Mouse (Mus musculus): ENCODE data around the gene Parp16. TPM values are rescaled to one million over a fixed set of nuclear protein-coding genes. Genes with fewer than 3 reads are reported as not detected.
"Not testable (repeated sequence)": the region's sequence is repeated elsewhere in the genome, so short reads cannot be mapped to it uniquely, and the experiment has no call there.

Gene Parp16
- polyA plus RNA-seq, 2 experiments from 2014 or later, result 5.7 to 6.6 TPM

DNA sequence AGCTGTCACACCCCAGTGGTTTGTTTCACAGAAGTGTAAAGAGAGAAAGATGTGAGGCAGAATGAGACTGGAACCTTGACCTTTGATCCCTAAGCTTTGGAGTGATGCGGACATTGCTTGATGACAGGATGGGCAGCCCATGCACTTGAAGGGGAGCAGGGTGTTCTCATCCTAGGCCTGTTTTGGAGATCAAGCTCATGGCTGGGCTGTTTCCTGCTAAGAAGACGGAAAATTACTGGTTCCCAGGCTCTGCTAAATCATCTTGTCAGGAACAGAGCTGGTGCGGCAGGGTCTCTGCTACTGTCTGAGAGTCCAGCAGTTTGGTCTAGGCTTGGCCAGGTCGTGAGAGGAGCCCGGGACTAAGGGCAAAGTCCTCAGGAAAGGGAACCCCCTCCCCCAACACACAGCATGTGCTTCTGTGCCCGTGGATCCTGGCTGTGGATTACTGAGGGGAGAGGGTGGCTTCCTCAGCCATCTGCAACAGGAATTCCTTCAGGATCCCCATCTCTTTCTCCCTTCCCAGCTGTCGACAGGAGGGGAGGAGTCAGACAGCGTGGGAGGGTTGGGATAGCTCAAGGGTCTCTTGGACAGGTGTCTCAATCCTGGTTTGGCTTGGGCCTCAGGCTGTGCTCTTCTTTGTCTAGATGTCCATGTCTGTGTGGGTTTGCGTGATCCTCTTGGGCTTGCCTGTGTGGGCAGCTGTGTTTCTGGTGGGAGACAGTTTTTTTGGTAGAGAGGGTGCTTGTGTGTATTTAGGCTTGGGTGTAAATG lies 49.1 kb downstream of the Parp16 start:
- ATAC-seq, result no peak

DNA sequence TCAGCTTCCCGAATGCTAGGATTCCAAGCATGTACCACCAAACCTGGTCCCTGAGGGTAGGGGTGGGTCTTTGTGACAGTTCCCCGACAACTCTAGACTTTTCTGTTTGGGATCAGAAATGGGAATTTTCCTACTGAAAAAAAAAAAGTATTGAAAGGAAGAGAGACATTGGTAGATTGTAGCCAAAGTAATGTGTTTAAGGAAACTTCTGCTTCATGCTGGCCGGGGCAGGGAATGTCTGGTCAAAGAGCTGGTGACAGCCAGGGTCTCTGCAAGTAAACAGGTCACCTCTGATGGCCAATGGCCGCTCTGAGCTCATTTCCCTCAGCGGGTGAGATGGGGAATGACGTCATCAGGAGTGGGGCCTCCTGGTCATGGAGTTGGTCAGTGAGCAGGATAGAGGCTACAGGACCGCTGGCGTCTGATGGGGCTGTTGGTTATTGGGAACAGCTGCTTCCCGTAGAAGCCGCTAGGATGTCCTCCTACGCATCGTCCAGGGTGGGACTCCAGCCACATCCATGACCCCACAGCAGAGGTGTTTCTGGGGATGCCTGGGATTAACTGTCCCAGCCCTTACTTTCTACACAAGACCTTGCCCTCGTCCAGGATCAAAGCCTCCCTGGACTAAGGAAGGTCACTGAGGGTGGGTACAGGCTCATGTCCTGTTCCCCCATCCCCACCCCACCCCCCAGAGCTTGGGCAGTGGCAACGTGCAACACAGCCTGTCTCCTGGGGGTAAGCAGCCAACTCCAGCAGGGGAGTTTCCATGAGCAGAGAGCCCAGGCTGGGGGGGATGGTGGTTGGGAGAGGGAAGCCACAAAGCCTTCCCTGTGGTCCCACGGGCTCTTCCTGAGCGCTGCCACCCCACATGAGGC lies 52.6 kb downstream of the Parp16 start:
- no peak for ATAC-seq

DNA sequence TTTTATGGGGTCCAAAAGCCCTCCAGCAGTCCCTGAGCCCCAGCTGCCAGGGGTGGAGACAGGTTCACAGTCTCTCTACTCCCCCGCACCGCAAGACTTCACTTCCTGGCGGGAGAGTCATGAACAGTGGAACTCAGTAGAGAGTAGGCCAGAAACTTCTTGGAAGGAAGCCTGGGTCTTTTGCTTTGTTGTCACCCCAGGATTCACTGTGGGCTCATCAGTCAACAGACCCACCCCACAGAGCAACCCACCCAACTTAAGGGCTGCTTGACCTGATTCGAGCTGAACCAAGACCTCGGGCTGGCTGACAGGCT lies 53.2 kb downstream of the Parp16 start:
- no peak for ATAC-seq

DNA sequence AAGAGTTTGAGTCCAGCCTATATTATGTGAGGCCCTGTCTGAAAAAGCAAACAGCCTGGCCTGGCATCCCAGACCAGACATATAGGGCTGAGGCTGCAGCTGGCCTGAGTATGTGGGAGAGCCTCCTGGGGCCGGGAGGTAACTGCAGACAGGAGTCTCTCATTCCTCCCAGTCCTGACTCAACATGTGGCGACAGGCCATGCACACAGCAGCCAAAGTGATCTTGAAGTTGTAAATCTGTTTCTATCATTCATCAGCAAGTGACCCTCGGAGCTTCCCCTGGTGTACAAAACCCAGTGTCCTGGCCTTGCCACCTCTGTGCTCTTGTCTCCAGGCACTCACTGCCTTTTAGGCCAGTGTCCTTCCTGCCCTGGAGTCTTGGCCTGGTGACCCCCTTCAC lies 56.9 kb downstream of the Parp16 start:
- ATAC-seq, result no peak

DNA sequence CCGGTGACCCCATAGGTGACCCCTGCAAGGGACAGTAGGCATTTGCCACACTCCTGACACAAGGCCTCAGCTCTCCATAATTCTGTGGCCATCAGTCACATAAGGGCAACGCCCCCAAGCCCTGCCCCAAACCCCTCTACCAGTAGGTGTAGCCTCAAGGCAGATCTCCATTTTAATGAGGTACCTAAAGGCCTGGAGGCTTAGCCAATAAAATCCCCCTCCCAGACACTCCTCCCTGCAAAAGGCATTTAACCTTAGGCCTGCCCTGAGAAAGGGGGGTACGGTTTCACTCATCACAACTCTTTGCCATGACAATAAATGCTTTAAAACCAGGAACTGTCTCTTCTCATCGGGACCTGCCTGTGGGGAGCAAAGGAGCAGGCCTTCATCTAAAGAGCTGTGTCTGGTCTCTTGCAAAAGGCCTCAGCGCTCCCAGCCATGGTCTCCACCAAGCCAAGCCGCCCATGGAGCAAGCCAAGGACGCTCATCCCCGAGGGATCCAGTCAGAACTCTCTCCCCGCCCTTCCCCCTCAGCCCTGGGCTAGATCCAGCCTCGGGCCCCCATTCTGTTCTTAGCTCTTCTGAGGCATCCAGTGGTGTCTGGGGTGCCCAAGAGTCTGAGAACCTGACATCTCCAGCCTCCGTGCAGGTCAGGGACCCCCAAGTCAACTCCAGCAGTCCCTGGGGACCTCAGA lies 60.9 kb downstream of the Parp16 start:
- no peak for ATAC-seq

DNA sequence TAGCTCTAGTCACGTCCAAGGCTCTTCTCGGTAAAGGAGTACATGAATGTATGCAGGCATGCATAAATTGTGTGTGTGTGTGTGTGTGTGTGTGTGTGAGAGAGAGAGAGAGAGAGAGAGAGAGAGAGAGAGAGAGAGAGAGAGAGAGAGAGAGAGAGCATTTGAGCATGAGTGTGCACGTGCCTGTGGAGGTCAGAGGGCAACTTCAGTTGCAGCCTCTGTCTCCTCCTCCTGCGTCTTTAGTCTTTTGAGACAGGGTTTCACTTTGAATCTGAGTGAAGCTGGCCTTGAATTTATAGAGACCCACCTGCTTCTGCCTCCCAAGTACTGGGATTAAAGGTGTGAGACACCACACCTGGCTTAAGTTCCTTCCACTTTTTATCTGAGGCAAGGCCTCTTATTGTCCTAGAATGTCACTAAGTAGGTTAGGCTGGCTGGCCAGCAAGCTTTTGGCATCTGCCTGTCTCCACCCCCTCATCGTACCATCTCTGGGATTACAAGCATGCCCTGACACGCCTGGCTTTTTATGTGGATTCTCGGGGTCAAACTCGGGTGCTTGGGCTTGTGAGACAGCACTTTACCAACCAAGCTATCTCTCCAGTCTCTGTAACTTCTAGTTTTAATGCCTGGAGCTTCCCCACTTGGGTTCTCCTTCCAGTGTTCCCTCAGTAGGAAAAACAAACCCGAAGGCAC lies 62.2 kb downstream of the Parp16 start:
- no peak for ATAC-seq

DNA sequence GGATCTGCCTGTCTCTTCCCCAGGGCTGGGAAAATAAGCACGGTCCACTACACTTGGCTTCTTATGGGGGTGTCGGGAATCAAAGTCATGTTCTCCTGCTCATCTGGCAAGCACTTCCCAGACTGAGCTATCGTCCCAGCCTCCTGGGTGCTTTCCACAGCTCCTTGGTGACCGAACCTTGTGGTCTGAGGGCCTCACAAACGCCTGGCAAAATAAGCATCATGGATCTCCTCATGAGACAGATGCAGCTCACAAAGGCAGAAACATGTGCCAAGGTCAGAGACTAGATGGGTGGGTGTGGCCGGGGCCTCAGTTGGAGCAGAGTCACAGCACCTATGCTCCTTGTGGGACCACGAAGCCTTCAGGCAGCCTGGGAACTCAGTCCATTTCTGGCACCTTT lies 64.2 kb downstream of the Parp16 start:
- no peak for ATAC-seq

DNA sequence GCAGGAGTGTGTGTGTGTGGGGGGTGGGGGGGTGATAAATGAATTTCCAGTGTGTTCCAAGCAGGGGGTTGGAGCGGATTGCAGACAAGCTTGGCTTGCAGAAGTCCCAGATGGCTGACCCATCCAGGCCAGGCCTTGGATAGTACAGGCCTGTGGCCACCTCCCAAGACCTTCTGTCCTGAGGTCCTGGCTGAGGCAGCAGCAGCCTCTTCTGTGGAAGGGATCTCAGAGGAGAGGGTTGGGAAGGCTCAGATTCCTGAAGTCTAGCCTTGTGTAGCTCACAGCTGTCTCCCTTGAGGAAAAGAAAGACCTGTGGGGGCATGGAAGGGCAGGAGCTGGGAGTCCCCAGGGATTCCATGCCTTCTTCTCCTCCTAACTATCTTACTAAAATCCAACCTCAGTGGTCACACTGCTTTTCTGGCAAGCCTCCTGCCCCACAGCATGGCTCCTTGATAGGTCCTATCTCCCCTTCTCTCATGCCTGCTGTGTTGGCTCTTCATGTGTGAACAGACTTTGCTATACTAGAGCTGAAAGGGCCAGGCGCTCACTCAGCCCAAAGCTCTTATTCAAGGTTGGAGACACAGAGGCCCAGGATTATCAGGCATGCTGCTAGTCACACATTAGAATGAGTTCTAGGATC lies 66.6 kb downstream of the Parp16 start:
- ATAC-seq, result no peak

DNA sequence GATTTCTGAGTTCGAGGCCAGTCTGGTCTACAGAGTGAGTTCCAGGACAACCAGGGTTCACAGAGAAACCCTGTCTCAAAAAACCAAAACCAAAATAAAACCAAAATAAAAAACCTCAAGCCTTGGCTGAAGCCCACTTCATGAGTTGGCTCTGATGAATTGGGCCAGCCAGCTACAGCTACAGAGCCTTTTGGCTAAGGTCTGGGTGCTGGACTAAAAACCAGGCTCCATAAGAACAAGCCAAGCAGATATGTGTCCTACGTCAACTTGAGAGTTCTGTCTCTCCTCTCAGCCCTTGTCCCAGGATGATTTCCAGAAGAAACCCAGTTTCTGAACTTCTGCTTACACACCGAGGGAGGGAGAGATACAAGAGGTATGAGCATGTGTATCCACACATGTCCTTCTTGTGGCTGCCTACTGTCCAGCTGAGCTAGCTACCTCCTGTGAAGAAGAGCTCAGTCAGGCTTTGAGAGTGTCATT lies 67.5 kb downstream of the Parp16 start:
- ATAC-seq, result no peak

DNA sequence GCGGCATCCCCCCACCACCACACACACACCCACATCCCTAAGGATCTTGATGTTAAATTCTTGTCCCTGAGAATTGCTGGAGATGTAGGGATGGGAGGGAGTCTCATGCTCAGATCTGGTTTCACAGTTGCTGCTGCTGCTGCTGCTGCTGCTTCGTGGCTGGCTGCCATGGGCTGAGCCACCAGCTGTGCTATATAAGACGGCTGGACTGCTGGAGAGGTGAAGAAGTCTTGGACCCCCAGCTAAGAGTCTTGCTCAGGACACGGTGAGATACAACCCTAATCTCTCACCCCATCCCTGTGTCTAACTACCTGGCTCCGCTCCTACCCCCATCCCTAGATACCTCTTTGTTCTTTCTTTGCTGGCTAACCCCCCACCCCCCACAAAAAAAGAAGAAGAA lies 69.8 kb downstream of the Parp16 start, which contains the start of gene Cilp:
Gene Cilp (plus strand): TSS at position 222 of the 400 bp plus-strand sequence.
- no peak for ATAC-seq

DNA sequence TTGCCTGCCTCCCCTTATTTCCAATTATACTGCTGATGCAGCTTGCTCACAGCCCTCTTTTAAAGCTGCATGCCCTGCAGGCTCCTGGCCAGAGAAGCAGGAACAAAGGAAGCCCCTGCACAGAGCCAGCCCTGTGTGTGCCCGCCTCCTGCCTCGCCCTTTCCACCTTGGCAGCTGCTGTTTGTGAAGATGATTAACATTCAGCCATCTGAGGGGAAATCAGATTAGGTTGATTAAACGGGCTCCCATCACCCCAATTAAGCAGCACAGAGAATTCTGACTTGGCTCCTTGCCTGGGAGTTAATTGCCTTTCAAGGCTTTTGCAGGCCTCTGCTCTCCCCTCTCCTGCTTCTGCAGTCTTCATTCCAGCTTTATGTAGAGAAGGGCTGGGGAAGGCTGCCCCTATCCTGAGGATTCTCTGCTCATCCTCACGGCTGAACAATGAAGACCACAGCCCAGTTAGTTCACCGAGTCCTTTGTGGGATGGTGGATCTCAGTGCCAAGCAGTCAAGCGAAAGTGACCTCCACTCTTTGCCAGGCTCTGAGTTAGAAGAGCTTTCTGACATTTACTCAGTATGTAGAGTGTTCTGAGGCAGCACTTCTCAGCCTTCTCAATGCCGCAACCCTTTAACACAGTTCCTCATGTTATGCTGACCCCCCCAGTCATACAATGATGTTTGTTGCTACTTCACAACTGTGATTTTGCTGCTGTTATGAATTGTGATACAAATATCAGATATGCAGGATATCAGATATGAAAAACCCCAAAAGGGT lies 72.8 kb downstream of the Parp16 start:
- ATAC-seq, result no peak

DNA sequence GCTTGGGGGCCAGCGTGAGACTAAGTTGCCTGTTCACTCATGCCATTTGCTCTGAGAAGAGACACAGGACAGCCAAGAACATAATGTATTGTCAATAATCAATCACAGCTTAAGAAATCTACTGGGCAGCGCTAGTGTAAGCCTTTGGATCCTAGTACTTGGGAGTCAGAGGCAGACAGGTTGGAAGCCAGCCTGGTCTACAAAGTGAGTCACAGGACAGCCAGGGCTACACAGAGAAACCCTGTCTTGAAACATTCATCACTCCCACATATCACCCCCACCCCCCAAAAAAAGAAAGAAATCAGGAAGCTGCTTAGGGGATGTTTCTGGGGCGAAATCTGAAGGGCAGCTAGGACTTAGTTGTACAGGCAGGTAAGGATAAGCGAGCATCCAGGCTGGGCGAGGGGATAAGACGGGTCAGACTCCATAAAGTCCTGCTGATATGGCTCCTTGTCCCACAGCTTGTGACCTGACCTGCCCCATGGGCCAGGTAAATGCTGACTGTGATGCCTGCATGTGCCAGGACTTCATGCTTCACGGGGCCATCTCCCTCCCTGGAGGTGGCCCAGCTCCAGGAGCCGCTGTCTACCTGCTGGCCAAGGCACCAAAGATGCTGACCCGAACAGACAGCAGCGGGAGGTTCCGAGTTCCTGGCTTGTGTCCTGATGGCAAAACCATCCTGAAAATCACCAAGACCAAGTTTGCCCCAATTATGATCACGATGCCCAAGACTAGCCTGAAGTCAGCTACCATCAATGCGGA lies 78.1 kb downstream of the Parp16 start:
- ATAC-seq, result no peak

DNA sequence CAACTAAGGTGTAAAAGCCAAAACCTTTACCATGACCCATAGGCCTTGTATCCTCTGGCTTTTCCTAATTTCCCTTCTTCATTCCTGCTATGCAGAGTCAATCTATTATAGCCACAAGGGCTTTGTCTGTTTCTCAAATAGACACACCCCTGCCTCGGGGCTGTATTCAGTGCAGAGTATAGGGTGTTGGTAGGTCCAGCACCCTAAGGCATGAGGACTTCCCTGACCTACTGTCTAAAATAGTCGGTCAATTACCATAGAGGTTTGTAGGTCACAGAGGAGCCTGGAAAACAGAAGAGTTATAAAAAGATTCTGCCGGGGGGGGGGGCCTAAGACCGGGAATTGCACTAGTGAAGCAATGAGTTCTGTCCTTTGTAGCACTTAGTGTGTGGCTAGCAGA lies 78.7 kb downstream of the Parp16 start:
- no peak for ATAC-seq

DNA sequence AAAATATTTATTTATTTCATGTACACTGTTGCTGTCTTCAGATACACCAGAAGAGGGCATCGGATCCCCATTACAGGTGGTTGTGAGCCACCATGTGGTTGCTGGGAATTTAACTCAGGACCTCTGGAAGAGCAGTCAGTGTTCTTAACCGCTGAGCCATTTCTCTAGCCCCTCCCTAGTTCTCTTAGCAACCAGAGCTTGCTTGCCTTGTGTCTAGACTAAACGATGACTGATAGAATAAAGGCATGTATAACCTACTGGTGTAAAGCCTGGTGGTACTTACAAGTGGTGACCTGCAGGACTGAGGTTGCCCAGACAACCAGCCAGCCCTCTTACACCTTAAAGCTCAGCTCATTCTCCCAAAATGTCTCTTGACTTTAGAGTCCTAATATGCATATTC lies 79.7 kb downstream of the Parp16 start:
- not testable (repeated sequence) for ATAC-seq

DNA sequence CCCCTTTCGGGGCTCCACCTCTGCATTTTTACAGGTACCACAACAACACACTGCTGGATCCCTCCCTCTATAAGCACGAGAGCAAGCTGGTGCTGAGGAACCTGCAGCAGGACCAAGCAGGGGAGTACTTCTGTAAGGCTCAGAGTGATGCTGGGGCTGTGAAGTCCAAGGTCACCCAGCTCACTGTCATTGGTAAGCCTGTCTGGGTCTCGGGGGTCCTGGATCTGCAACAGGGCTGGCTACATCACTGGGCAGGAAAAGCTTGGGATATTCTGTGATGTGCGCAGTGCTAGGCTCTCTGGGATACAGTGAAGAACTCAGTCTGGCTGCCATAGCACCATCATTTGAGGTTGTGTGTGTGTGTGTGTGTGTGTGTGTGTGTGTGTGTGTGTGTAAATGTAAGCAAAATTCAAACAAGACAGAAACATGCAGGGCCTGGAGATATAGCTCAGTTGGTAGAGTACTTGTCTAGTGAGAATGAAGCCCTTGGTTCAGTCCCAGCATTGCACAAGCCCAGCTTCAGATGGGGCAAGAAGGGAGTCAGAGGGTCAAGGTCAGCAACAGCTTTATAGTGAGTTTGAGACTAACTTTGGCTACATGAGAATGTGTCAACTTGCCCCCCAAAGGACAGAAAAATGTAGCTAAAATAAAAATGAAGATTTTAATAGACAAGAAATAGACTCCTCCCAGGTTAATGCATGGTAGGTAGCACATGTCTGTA lies 80.8 kb downstream of the Parp16 start:
- no peak for ATAC-seq

DNA sequence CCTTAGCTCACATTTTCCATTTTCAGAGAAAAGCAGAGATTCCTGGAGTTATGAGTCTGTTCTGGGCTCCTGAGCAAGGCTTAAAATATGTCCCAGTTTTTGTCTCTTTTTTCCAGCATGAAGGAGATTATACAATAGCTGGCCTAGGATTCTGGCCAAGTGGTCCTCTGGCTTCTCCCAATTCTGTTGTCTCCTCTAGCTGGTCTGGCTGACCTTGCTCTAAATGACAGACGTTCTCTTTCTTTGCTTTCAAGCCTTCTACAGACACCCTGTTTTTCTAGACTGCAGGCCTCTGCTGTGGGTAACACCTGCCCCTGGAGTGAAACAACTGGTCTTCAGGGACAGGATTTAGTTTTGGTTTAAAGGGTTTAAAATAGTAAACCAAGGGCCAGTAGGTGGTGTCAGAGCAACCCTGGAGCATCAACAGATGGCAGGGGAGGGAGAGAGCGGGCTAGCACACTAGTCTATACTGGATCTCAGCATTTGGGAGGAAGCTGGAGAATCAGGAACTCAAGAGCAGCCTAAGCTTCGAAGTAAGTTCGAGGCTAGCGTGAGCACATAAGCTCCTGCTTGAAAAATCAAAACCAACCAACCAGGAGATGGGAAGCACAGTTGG lies 86.5 kb downstream of the Parp16 start:
- ATAC-seq, result no peak

DNA sequence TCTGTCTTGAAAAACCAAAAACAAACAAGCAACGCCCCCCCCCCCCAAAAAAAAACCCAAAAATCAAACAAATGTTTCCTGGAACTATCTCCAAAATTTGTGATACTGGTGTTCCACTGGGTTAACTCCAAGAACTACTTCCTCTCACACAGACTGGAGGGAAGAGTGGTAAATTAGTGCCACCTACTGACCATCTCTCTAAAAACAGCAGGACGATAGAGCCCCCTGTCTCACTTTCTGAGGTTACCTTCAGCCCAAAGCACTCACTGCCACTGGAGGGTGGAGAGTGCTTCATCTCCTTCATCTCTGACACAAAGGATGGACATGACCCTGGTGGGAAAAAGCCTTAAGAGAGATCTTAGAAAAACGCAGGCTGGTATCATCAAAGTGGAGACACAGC lies 88.1 kb downstream of the Parp16 start:
- no peak for ATAC-seq

DNA sequence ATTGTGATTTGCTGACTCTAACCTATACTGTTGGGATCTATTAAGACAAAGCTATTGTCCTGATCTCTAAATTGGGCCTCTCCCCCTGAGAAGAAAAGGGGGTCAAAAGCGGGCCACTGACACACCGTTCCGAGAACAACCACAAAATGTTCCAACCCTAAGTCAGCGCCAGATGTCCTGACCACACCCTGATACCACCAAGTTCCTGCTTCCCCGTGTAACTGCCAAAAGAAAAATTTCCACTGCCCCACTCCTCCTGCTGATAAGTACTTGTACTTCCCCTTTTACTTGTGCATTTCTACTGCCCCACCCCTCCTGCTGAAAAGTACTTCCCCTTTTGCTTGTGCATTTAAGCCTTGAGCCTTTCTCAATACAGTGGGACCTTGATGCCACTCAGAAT lies 93.1 kb downstream of the Parp16 start:
- not testable (repeated sequence) for ATAC-seq

All from activated CD4-positive, CD25-positive, alpha-beta regulatory T cell, adult 4 months (primary cell).